Comparison of ENCODE assay signal across 19 mouse cellular contexts in the genomic region with DNA sequence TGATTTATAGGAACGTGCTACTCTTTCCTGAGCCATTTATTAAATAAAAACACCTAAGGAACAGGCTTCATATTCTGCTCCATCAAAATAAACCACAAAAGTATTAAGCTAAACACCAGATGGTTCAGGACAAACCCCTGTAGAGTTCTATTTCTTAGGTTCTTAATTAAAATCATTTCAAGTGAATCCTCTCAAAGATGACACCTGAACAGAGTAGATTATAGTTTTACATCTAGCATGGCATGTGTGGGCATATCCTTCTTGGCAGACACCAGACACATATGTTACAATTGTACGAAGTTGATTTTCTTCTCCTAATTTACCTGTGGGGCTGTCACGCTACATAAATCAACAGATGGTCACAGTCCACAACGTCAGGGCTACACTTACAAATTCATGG. TPM values are rescaled to one million over a fixed set of nuclear protein-coding genes. Genes with fewer than 3 reads are reported as not detected.
"Had no signal": no experiment of that assay in that cellular context is flagged by ENCODE, and none has a peak within 500 bp of the region (broad histone marks: within the 10 kb centered on the region; RNA-seq: fewer than 3 reads in every experiment).

No protein-coding gene starts in this region.

- H3K4me1 ChIP-seq: midbrain, embryonic 10.5 days; midbrain, embryonic 12.5 days; neural tube, embryonic 13.5 days; neural tube, embryonic 15.5 days had no signal

- H3K4me2 ChIP-seq: lung, embryonic 14.5 days; midbrain, embryonic 12.5 days; neural tube, embryonic 13.5 days; neural tube, embryonic 15.5 days had no signal

- H3K27me3 ChIP-seq: midbrain, embryonic 12.5 days; neural tube, embryonic 13.5 days; neural tube, embryonic 15.5 days had no signal

- DNase-seq: lung, adult 18-20 months; lung, embryonic 14.5 days; lung, postnatal 10 days; lung, postnatal 4 days; midbrain, embryonic 14.5 days; retina, postnatal 1 day; right cerebral cortex, postnatal 14 days; right cerebral cortex, postnatal 4 days; spleen, adult 18-20 months; thymus, adult 18-20 months; thymus, postnatal 14 days; thymus, postnatal 36 days had no signal

- H3K27ac ChIP-seq: midbrain, embryonic 10.5 days; midbrain, embryonic 12.5 days; neural tube, embryonic 13.5 days; neural tube, embryonic 15.5 days had no signal

- H3K4me3 ChIP-seq: midbrain, embryonic 10.5 days; midbrain, embryonic 12.5 days; myocyte; neural tube, embryonic 13.5 days; neural tube, embryonic 15.5 days had no signal

- H3K9ac ChIP-seq: lung, embryonic 14.5 days; midbrain, embryonic 12.5 days; neural tube, embryonic 13.5 days; neural tube, embryonic 15.5 days had no signal

- H3K9me3 ChIP-seq: midbrain, embryonic 10.5 days; midbrain, embryonic 12.5 days; neural tube, embryonic 13.5 days; neural tube, embryonic 15.5 days had no signal

- H3K36me3 ChIP-seq: midbrain, embryonic 10.5 days; midbrain, embryonic 12.5 days; neural tube, embryonic 13.5 days; neural tube, embryonic 15.5 days had no signal

RNA-seq across cellular contexts. Expression of a gene that starts 35.5 kb away (rescaled TPM):
- total RNA-seq: megakaryocyte, adult 5-6 weeks; megakaryocyte-erythroid progenitor cell, adult 5-6 weeks had no signal
- polyA plus RNA-seq: midbrain, embryonic 14.5 days had no signal
